ENCODE assay signal across 19 mouse cellular contexts in genomic region chr2:178631966-178632365, GRCm38 (mm10).
DNase-seq lines count a peak whose midpoint lies in the region; ATAC-seq lines count a peak whose summit lies in the region.
"Had no signal": no experiment of that assay in that cellular context is flagged by ENCODE, and none has a peak within 500 bp of the region (broad histone marks: within the 10 kb centered on the region; RNA-seq: fewer than 3 reads in every experiment).

No protein-coding gene starts in this region.

- no peak for ATAC-seq in midbrain, embryonic 14.5 days (ENCODE audit: low FRiP score, low TSS enrichment)
- no peak for ATAC-seq in midbrain, embryonic 15.5 days (replicated peaks)
- ATAC-seq in limb, embryonic 13.5 days (ENCODE audit: low FRiP score, low read depth) = no peak
- ATAC-seq: intestine, embryonic 15.5 days; liver, embryonic 12.5 days had no signal

- no peak overlapping the region for H3K27ac ChIP-seq in midbrain, embryonic 14.5 days (replicated peaks; ENCODE audit: low read depth, low read length)
- H3K27ac ChIP-seq in midbrain, embryonic 15.5 days = no peak overlapping the region
- peak overlapping the region; percentile 65; the same call in 1 of the 2 replicates for H3K27ac ChIP-seq in limb, embryonic 13.5 days
- H3K27ac ChIP-seq: hindbrain, embryonic 15.5 days; layer of hippocampus, adult 2 months; liver, embryonic 12.5 days had no signal

- H3K4me1 ChIP-seq in midbrain, embryonic 14.5 days (ENCODE audit: control insufficient read depth, insufficient read depth, low read length) = peaks cover 9% of the 10 kb centered on the region; the same call in 1 of the 2 replicates
- H3K4me1 ChIP-seq in midbrain, embryonic 15.5 days = peaks cover 29% of the 10 kb centered on the region
- peaks cover 69% of the 10 kb centered on the region for H3K4me1 ChIP-seq in limb, embryonic 13.5 days
- H3K4me1 ChIP-seq: liver, embryonic 12.5 days had no signal

- H3K9ac ChIP-seq in midbrain, embryonic 14.5 days (replicated peaks; ENCODE audit: low read length) = no peak overlapping the region
- no peak overlapping the region for H3K9ac ChIP-seq in midbrain, embryonic 15.5 days
- no peak overlapping the region for H3K9ac ChIP-seq in limb, embryonic 13.5 days
- H3K9ac ChIP-seq: hindbrain, embryonic 15.5 days; intestine, embryonic 15.5 days; liver, embryonic 12.5 days had no signal

- H3K27me3 ChIP-seq in midbrain, embryonic 14.5 days (ENCODE audit: control insufficient read depth, insufficient read depth, low read length) = no peaks in the 10 kb centered on the region
- no peaks in the 10 kb centered on the region for H3K27me3 ChIP-seq in midbrain, embryonic 15.5 days (replicated peaks)
- peaks cover 3% of the 10 kb centered on the region; the same call in 1 of the 2 replicates for H3K27me3 ChIP-seq in limb, embryonic 13.5 days
- H3K27me3 ChIP-seq: intestine, embryonic 15.5 days; liver, embryonic 12.5 days had no signal

- no peaks in the 10 kb centered on the region for H3K36me3 ChIP-seq in midbrain, embryonic 14.5 days (ENCODE audit: control insufficient read depth, insufficient read depth, low read length)
- H3K36me3 ChIP-seq in midbrain, embryonic 15.5 days (replicated peaks) = no peaks in the 10 kb centered on the region
- no peaks in the 10 kb centered on the region for H3K36me3 ChIP-seq in limb, embryonic 13.5 days
- H3K36me3 ChIP-seq: embryonic facial prominence, embryonic 10.5 days; hindbrain, embryonic 15.5 days; intestine, embryonic 15.5 days; liver, embryonic 12.5 days had no signal

- 72% methylated on average over 12 of the region's 12 CpGs for WGBS in midbrain, embryonic 14.5 days
- WGBS in midbrain, embryonic 15.5 days = 64% methylated on average over 12 of the region's 12 CpGs
- WGBS in limb, embryonic 13.5 days = 56% methylated on average over 12 of the region's 12 CpGs

- H3K4me2 ChIP-seq in midbrain, embryonic 14.5 days (ENCODE audit: low read length) = no peak overlapping the region
- no peak overlapping the region for H3K4me2 ChIP-seq in midbrain, embryonic 15.5 days
- H3K4me2 ChIP-seq in limb, embryonic 13.5 days (replicated peaks) = no peak overlapping the region
- H3K4me2 ChIP-seq: heart, embryonic 11.5 days; hindbrain, embryonic 15.5 days; intestine, embryonic 15.5 days; liver, embryonic 12.5 days; midbrain, embryonic 11.5 days had no signal

- no peak overlapping the region for H3K4me3 ChIP-seq in midbrain, embryonic 14.5 days (replicated peaks; ENCODE audit: low read depth, low read length)
- no peak overlapping the region for H3K4me3 ChIP-seq in midbrain, embryonic 15.5 days
- no peak overlapping the region for H3K4me3 ChIP-seq in limb, embryonic 13.5 days
- H3K4me3 ChIP-seq: embryonic facial prominence, embryonic 10.5 days; hindbrain, embryonic 15.5 days; intestine, embryonic 15.5 days; layer of hippocampus, adult 2 months; liver, embryonic 12.5 days had no signal

- DNase-seq in cerebellum, postnatal 10 days = peak; percentile 49 to 58
- DNase-seq in cerebellum, postnatal 4 days (ENCODE audit: low spot score in 2 of 2) = no peak
- DNase-seq in kidney, postnatal 10 days = peak; percentile 49
- no peak for DNase-seq in kidney, adult 18-20 months
- DNase-seq in midbrain, embryonic 14.5 days = peak; percentile 45
- DNase-seq: cerebellum, adult 11-12 months; layer of hippocampus, postnatal 36 days; lung, adult 2 months; spleen, adult 18-20 months; thymus, adult 18-20 months had no signal

- H3K9me3 ChIP-seq in midbrain, embryonic 14.5 days (ENCODE audit: control insufficient read depth, low read length) = no peaks in the 10 kb centered on the region
- H3K9me3 ChIP-seq in midbrain, embryonic 15.5 days = no peaks in the 10 kb centered on the region
- no peaks in the 10 kb centered on the region for H3K9me3 ChIP-seq in limb, embryonic 13.5 days
- H3K9me3 ChIP-seq: embryonic facial prominence, embryonic 10.5 days; hindbrain, embryonic 15.5 days; intestine, embryonic 15.5 days; liver, embryonic 12.5 days had no signal

Comparison
In these comparisons a context has a peak if more than half of its experiments do, and no peak if none do; other contexts are left out.
1. DNase-seq: peak in cerebellum, postnatal 10 days (2 of 2), kidney, postnatal 10 days (single experiment) and midbrain, embryonic 14.5 days (single experiment); none in cerebellum, postnatal 4 days (0 of 2) and kidney, adult 18-20 months (single experiment).